Mouse (Mus musculus) hindbrain, embryonic 12.5 days (tissue): ENCODE data around the gene Hoxd9. TPM values are rescaled to one million over a fixed set of nuclear protein-coding genes. Genes with fewer than 3 reads are reported as not detected.

Source experiments
- ATAC-seq: fragments of 200-750 bp; cut with Nextera tagmentation; 2 replicates; pipeline ENCODE4 v1.8.0; 2017; ENCODE audit warnings: moderate TSS enrichment; ENCODE audit not compliant: low FRiP score
- H3K27ac ChIP-seq: fragments of 300-500 bp; sonication (generic); 2 replicates; pipeline ENCODE4 v1.5.1; 2016; ENCODE audit warnings: mild to moderate bottlenecking
- H3K27me3 ChIP-seq: fragments of 300-500 bp; sonication (generic); 2 replicates; pipeline ENCODE4 v1.6.1; 2016; ENCODE audit warnings: mild to moderate bottlenecking
- H3K36me3 ChIP-seq: fragments of 300-500 bp; sonication (generic); 2 replicates; pipeline ENCODE4 v1.6.1; 2016; ENCODE audit warnings: mild to moderate bottlenecking
- H3K4me1 ChIP-seq: fragments of 300-500 bp; sonication (generic); 2 replicates; pipeline ENCODE4 v1.6.1; 2016
- H3K4me2 ChIP-seq: fragments of 300-500 bp; sonication (generic); replicated peaks from 2 replicates; pipeline ENCODE4 v1.6.1; 2016; ENCODE audit warnings: mild to moderate bottlenecking
- H3K4me3 ChIP-seq: fragments of 300-500 bp; sonication (generic); 2 replicates; pipeline ENCODE4 v1.5.1; 2016; ENCODE audit warnings: mild to moderate bottlenecking
- H3K9ac ChIP-seq: fragments of 300-500 bp; sonication (generic); 2 replicates; pipeline ENCODE4 v1.6.1; 2016; ENCODE audit warnings: mild to moderate bottlenecking, moderate library complexity
- H3K9me3 ChIP-seq: fragments of 300-500 bp; sonication (generic); replicated peaks from 2 replicates; pipeline ENCODE4 v1.6.1; 2016; ENCODE audit warnings: mild to moderate bottlenecking
- WGBS: fragments of 180-500 bp; shearing (Covaris S2); methylation state at CpG from one replicate; pipeline ENCODE4 v1.1.7; 2016; 5-methylcytosine and 5-hydroxymethylcytosine counted together
- polyA plus RNA-seq: library from polyadenylated mRNA; unstranded; fragments of >200 nt; fragmentation: Nextera tagmentation; extraction: Ambion mirVana; gene quantifications from 2 replicates; pipeline ENCODE4 v1.2.1, GENCODE M21; 2016

The Hoxd9 gene
- polyA plus RNA-seq, 1 experiment from 2014 or later, result not detected

GRCm38 (mm10) chr2:74728303-74728680, 30.8 kb downstream of the Hoxd9 start:
- WGBS, result 2% methylated on average over 13 of the region's 13 CpGs
- ATAC-seq, result no peak

DNA sequence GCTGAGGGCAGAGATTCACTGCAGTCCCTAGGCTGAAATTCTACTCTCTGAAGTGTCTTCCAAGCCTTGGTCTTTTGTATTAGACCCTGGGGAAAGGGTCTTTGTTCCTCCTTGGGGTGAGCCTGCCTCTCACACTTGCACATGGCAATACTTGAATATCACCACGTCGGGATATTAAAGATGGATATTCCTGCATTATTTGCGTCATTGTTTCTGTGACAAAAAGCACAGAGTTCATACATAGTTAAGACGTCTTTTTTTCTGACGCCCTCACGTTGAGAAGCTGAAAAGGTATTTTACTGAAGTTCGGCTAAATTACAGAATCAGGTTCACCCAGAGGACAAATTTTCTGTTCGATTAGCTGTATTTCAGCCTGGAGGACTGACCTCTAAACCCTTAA, 32.8 kb downstream of the Hoxd9 start:
- WGBS, result 2% methylated on average over 8 of the region's 8 CpGs
- ATAC-seq, result no peak
- peak overlapping the region; percentile 51; the same call in 1 of the 2 replicates for H3K9ac ChIP-seq
- H3K4me2 ChIP-seq, result peak overlapping the region; percentile 49
- H3K27ac ChIP-seq, result peak overlapping the region; percentile 97
- H3K4me3 ChIP-seq, result peak overlapping the region; percentile 44
- no peaks in the 10 kb centered on the region for H3K36me3 ChIP-seq
- no peaks in the 10 kb centered on the region for H3K9me3 ChIP-seq
- H3K27me3 ChIP-seq, result peaks cover 91% of the 10 kb centered on the region
- no peaks in the 10 kb centered on the region for H3K4me1 ChIP-seq

More at GRCm38 (mm10) chr2:74728303-74728680, 30.8 kb downstream of the Hoxd9 start:
- H3K9ac ChIP-seq, result peak overlapping the region; percentile 73
- H3K4me3 ChIP-seq, result peak overlapping the region; percentile 49
- H3K4me2 ChIP-seq, result peak overlapping the region; percentile 49
- peak overlapping the region; percentile 81 for H3K27ac ChIP-seq
- no peaks in the 10 kb centered on the region for H3K4me1 ChIP-seq
- no peaks in the 10 kb centered on the region for H3K36me3 ChIP-seq
- peaks cover 95% of the 10 kb centered on the region for H3K27me3 ChIP-seq
- H3K9me3 ChIP-seq, result no peaks in the 10 kb centered on the region

- no peaks in the 10 kb centered on the region for H3K4me1 ChIP-seq
- H3K9ac ChIP-seq, result peak overlapping the region; percentile 51
- H3K27ac ChIP-seq, result peak overlapping the region; percentile 97
- H3K9me3 ChIP-seq, result no peaks in the 10 kb centered on the region
- H3K4me3 ChIP-seq, result peak overlapping the region; percentile 44
- H3K4me2 ChIP-seq, result peak overlapping the region; percentile 49
- no peak for ATAC-seq
- peaks cover 91% of the 10 kb centered on the region for H3K27me3 ChIP-seq
- H3K36me3 ChIP-seq, result no peaks in the 10 kb centered on the region
These were observed 33.5 kb downstream of the Hoxd9 start for GRCm38 (mm10) chr2:74731055-74731454.

- H3K27me3 ChIP-seq, result peaks cover 90% of the 10 kb centered on the region
- H3K4me1 ChIP-seq, result no peaks in the 10 kb centered on the region
- peak overlapping the region; percentile 44 for H3K4me3 ChIP-seq
- no peaks in the 10 kb centered on the region for H3K36me3 ChIP-seq
- 4% methylated on average over 9 of the region's 9 CpGs for WGBS
- peak overlapping the region; percentile 73 for H3K9ac ChIP-seq
- peak overlapping the region; percentile 49 for H3K4me2 ChIP-seq
- H3K27ac ChIP-seq, result peak overlapping the region; percentile 97
- no peaks in the 10 kb centered on the region for H3K9me3 ChIP-seq
- ATAC-seq, result no peak
These were observed 34.4 kb downstream of the Hoxd9 start for GRCm38 (mm10) chr2:74731799-74732512.

DNA sequence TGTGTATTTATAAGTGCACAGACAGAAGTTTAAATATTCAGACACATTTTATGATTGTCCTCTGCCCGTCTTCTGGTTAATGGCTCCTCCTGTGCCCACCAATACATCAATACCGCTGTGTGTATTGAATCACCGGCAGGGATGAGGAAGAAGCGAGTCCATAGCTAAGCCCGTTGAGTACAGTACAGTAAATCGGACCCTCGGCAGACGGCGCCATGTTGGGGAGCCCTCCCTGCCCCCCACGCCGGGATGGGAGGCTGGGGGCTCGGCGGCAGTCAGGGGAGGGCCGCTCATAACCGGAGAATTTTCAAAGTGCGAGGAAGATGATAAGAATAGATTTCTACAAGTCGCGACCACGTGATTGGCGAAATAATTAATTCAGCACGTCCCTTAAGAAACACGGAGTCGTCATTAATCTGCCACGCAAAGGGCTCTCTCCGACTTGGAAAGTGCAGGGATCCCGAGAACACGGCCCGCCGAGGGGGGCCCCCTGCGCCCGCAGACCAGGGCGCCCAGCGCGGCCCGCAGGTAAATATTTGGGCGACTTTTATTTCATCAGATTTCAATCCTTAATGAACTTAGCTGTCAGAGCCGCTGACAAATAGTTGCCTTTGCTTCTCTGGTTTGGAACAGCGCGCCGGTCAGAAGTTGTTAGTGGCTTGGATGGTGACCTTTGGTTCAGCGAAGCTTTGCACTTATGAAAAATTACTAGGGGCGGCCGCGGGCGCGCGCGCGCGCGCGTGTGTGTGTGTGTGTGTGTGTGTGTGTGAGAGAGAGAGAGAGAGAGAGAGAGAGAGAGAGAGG, 35.2 kb downstream of the Hoxd9 start:
- ATAC-seq, result no peak
- H3K4me1 ChIP-seq, result no peaks in the 10 kb centered on the region
- peaks cover 90% of the 10 kb centered on the region for H3K27me3 ChIP-seq
- peak overlapping the region; percentile 73 for H3K9ac ChIP-seq
- H3K27ac ChIP-seq, result peak overlapping the region; percentile 97
- under 1% methylated on average over 44 of the region's 52 CpGs for WGBS
- H3K36me3 ChIP-seq, result no peaks in the 10 kb centered on the region
- peak overlapping the region; percentile 44 for H3K4me3 ChIP-seq
- no peaks in the 10 kb centered on the region for H3K9me3 ChIP-seq
- peak overlapping the region; percentile 49 for H3K4me2 ChIP-seq

- peak overlapping the region; percentile 44 for H3K4me3 ChIP-seq
- no peak for ATAC-seq
- peak overlapping the region; percentile 73 for H3K9ac ChIP-seq
- H3K27ac ChIP-seq, result peak overlapping the region; percentile 97
- H3K4me1 ChIP-seq, result no peaks in the 10 kb centered on the region
- H3K36me3 ChIP-seq, result no peaks in the 10 kb centered on the region
- no peaks in the 10 kb centered on the region for H3K9me3 ChIP-seq
- WGBS, result 2% methylated on average over 13 of the region's 16 CpGs
- peak overlapping the region; percentile 49 for H3K4me2 ChIP-seq
- H3K27me3 ChIP-seq, result peaks cover 90% of the 10 kb centered on the region
These were observed 35.8 kb downstream of the Hoxd9 start for GRCm38 (mm10) chr2:74733317-74733661.

DNA sequence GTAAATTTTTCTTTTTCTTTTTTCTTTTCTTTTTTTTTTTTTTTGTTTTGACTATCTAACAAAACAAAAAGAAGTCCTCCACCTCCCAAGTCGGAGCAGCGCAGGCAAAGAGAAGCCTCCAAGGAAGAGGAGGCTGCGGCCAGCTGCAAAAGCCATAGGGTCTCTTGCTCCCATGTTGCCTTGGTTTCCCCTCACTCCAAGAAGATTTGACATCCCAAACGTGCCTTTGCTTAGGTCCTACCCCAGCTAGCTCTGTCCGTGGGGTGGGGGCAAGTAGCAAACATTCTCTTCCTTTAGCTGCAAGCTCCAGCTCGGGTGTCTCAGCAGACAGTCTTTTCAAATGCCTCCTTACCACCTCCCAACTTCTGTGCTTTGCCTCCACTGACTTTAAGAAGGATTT, 36.2 kb downstream of the Hoxd9 start:
- 2% methylated on average over 6 of the region's 6 CpGs for WGBS
- H3K4me3 ChIP-seq, result peak overlapping the region; percentile 44
- H3K27me3 ChIP-seq, result peaks cover 90% of the 10 kb centered on the region
- no peaks in the 10 kb centered on the region for H3K4me1 ChIP-seq
- ATAC-seq, result no peak
- H3K36me3 ChIP-seq, result no peaks in the 10 kb centered on the region
- no peaks in the 10 kb centered on the region for H3K9me3 ChIP-seq
- peak overlapping the region; percentile 73 for H3K9ac ChIP-seq
- peak overlapping the region; percentile 49 for H3K4me2 ChIP-seq
- peak overlapping the region; percentile 97 for H3K27ac ChIP-seq

DNA sequence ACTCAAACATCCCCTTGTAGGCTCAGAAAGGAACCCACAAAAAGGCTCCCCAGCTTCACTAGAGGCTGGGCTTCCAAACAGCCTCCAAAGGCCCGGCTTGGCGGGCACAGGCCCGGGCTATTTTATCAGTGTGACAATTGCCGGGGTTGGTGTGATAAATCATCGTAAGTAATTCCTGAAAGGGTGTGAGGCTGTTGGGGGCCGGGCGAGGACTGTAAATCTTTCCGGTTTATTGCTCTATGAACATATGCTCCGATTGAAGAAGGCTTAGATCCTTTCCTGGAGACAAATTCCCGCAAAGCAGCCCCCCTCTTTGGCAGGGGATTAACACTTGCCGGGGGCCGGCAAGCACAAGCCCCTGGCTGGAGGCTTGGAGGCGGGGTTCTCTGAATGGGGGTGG, 36.9 kb downstream of the Hoxd9 start:
- H3K4me2 ChIP-seq, result peak overlapping the region; percentile 49
- no peaks in the 10 kb centered on the region for H3K36me3 ChIP-seq
- peaks cover 91% of the 10 kb centered on the region for H3K27me3 ChIP-seq
- H3K27ac ChIP-seq, result peak overlapping the region; percentile 97
- H3K9me3 ChIP-seq, result no peaks in the 10 kb centered on the region
- WGBS, result 0% methylated on average over 13 of the region's 13 CpGs
- peak overlapping the region; percentile 73 for H3K9ac ChIP-seq
- H3K4me1 ChIP-seq, result no peaks in the 10 kb centered on the region
- peak; percentile 39; the same call in 1 of the 2 replicates for ATAC-seq
- peak overlapping the region; percentile 44 for H3K4me3 ChIP-seq

DNA sequence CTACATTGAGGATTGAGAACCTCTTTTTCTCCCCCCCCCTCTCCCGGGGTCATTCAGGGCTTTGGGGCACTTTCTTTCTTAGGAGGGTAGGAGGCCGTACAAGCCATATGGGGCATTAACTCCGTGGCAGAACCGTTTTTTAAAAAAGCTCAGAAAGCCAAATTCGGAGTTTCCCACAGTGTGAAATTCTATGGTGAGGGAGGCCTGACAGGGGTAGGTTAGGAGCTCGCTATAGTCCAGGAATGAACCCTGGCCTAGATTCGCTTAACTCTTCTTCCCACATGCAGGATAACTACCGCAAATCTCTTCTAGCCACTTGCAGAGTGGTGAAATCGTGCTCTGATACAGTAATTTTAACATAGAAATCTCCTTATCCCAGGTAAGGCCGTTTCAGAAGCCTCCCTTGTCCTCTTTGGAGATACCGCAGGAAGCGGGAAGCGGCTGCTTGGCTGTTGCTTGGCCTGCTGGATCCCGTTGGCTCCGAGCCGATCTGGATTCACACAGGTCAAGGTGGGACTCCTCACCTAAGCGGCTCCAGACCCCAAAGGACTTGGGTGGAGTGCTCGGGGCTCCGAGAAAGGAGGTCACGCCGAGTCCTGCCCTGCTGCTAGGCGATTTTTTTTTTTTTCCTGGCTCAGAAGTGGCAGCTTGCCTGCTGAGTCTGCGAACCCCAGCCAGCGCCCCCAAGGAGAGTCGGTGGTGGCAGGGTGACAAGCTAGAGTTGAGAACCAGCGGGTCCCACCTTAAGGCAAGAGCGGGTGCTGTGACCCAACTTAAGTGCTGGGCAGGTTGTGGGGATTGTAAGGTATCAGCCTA, 37.7 kb downstream of the Hoxd9 start:
- no peaks in the 10 kb centered on the region for H3K4me1 ChIP-seq
- no peaks in the 10 kb centered on the region for H3K36me3 ChIP-seq
- under 1% methylated on average over 27 of the region's 27 CpGs for WGBS
- no peaks in the 10 kb centered on the region for H3K9me3 ChIP-seq
- H3K9ac ChIP-seq, result peak overlapping the region; percentile 73
- peak overlapping the region; percentile 44 for H3K4me3 ChIP-seq
- H3K4me2 ChIP-seq, result peak overlapping the region; percentile 49
- ATAC-seq, result no peak
- peak overlapping the region; percentile 97 for H3K27ac ChIP-seq
- peaks cover 92% of the 10 kb centered on the region for H3K27me3 ChIP-seq

DNA sequence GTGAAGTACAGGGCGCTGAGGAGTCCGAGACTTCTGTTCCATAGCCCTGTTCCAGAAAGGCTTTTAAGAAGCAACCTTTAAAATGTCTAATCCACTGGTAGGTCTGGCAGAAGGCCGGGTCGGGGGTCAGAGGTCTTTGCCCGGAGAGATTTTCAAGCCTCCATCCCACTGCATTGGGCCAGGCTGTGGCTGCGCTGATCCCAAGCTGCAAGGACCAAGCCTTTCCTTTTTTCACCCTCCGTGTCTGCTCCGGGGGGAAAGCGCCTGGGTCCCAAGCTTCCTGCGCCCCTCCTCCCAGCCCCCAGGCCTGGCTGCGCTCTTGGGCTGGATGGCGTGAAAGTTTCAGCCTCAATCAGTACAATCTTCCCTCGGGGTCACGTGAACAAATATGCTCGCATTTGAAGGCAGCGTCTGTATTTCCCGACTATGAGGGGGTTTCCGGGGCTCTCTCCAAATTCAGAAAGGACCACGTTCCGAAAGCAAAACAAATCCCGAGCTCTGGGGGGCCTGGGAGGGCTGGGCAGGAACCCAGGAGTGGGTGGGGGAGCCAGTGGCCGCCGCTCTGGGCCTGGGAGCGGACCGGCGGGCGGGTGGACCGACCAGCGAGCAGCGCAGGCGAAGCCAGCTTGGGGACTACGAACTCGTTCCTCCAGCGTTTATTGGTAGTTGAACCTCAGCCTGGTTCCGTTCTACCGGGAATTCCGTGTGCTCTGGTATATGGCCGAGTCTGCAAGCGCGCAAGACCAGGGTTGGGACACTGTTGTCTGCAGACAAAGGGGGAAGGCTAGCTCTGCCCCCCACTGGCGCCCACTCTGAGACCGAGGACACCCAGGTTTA, 38.5 kb downstream of the Hoxd9 start:
- WGBS, result under 1% methylated on average over 42 of the region's 42 CpGs
- Histone ChIP-seq H3K36me3 (no peaks in the 10 kb centered on the region), H3K4me1 (no peaks in the 10 kb centered on the region; the same call in 1 of the 2 replicates), H3K27ac (peak overlapping the region; percentile 97), H3K9ac (peak overlapping the region; percentile 73), H3K9me3 (no peaks in the 10 kb centered on the region), H3K4me2 (peak overlapping the region; percentile 49), H3K27me3 (peaks cover 92% of the 10 kb centered on the region), H3K4me3 (peak overlapping the region; percentile 44)
- no peak for ATAC-seq
